Mouse (Mus musculus) liver, postnatal 0 days (tissue): Measurements from ENCODE around the gene Npas2.

ENCODE experiments used
- CTCF ChIP-seq: sonication (generic); IDR thresholded peaks from 2 replicates; pipeline ENCODE4 v1.5.1; 2016; ENCODE audit warnings: antibody characterized with exemption, low read depth
- EP300 ChIP-seq: IDR thresholded peaks from 2 replicates; pipeline ENCODE4 v1.6.1; 2016; ENCODE audit warnings: antibody characterized with exemption, low read depth, mild to moderate bottlenecking

DNA sequence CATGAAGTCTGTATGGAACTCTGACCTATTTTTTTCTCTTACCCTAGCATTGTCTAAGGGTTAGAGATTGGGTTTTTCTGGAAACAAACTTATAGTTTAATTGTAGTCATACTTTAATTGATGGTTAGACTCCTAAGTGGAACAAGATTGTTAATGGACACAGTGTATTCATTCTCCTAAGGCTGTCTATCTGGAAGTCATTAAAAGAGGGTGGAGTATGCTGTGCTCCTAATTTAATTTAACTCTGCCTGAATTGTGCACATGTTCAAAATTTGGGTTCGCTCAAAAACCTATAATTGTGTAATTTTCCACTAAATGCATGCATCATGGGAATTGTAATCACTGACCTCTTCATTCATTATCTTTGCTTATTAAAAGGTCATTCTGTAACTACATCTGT is 172.0 kb downstream of the Npas2 start:
- TF ChIP-seq CTCF (no peak), EP300 (no peak)
